Mouse (Mus musculus): Measurements from ENCODE around the gene Cdc34.
A peak's percentile ranks its signal among the peaks of the same experiment; 100 is the strongest.

Gene Cdc34

DNA sequence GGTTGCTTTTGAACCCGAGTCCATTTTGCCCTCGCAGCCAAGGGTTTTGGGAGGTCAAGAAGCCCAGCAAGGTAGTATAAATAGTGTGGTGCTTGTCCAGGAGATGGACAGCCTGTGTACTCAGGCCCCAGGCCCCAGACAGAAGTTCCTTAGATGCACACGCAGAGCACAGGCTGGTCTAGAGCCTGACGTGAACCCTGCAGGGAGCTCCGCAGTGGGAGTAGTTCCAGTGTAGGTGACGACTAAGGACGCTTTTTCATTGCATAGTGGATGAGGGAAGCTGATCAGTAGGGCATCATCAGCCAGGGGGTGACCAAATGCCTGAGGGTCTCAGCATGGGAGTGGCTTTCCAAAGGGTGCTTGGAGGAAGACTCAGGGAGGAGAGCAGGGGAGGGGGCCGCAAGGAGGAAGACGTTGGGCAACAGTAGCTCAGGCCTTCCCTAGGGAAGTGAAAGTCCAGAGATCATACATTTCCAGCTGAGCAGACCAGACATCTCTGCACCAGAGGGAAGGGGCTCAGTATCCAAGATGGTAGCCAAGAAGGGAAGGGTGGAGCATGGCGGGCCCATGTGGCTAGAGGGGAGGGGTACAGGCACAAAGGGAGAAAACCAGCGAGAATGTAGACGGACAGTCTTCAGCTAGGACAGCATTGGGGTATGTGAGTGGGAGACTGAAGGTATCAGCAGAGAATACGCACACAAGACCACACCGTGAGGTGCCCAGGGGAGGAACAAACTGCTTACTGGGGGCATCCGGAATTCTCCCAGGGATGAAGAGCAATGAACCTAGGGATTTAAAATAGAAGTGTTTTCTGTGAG is 11.7 kb upstream of the Cdc34 start:
- no peak for DNase-seq (ENCODE audit: extremely low spot score, low spot score)

GRCm38 (mm10) chr10:79671396-79672087 is 10.5 kb upstream of the Cdc34 start:
- DNase-seq (ENCODE audit: extremely low spot score, low spot score): no peak

- no peak for DNase-seq (ENCODE audit: extremely low spot score, low spot score)
These were observed 9.9 kb upstream of the Cdc34 start for GRCm38 (mm10) chr10:79672088-79672455.

DNA sequence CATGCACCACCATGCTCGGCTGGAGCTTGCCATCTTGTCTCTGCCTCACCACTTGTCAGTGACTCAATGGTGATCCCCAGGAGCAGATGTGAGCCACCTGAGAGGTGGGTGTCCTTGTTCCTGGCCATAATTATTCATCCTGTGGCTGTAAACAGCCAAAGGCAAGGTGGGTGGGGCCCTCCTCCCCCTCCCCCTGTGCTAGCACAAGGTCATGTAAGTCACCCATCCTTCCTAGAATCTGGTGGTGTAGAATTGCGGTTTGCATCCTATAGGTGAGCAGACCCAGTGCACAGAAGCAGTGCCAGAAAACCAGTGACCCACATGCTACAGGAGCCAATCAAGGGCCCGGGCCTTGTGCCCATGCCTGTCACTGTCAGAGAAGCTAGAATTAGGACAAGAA is 8.9 kb upstream of the Cdc34 start:
- no peak for DNase-seq (ENCODE audit: extremely low spot score, low spot score)

DNA sequence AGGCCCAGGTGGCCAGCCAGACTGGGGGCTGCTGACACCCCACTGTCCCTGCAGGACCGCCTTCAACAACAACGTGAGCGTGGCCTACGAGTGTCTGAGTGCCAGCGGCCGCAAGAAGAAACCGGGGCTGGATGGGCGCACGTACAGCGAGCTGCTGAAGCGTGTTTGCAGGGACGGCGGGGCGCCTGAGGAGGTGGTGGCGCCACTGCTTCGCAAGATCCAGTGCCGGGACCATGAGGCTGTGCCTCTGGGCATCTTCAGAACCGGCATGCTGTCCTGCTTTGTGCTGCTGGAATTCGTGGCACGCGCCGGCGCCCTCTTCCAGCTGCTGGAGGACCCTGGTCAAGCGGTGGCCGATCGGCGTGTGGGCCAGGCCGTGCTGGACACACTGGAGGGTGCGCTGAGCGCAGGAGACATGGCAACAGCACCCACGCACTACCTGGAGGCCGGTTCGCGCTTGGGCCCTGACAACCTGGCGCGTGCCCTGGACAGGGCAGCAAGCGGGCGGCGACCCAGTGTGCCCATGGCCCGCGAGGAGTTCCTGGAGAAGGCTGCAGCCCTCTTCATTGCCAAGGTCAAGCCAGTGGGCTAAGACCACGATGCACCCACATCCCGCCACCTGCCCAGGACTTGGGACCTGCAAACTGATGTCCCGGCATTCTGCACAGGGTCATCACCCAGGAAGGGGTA is 6.5 kb upstream of the Cdc34 start:
- DNase-seq (ENCODE audit: extremely low spot score, low spot score): no peak

- DNase-seq (ENCODE audit: extremely low spot score, low spot score): no peak
These were observed 1.1 kb upstream of the Cdc34 start for GRCm38 (mm10) chr10:79680606-79681495.

- DNase-seq (ENCODE audit: extremely low spot score, low spot score): no peak
These were observed 538 bp downstream of the Cdc34 start for GRCm38 (mm10) chr10:79682551-79682915.

DNA sequence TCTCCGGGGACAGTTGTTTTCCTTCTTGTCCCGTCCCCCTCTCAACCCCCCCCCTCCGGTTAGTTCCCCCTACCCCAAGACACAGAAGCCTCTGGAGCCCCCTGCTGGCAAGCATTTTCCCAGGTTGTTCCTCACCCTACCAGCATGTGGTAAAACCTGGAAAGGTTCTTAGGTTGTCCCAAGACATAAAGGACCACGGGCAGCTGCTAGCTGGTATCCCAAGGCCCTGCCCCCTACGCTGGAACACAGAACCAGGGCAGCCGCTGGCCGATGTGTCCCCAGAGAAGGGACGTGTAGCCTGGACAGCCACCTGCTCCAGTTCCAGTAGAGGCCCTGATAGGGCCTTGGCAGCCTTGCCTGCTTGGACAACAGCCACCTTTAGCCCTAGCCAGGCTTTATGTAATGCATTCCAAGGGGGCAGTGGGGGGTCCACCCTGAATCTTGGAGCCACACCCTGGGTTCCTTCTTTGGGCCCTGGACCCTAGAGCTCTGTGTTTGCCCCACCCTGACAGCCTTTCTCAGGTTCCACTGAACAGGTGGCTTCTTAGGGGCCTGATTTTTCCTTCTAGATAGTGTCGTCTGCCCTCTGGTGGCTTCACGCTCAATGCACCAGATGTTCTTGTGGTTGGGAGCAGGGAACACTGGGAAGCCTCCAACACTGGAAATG is 1.1 kb downstream of the Cdc34 start:
- peak; percentile 53 for DNase-seq (ENCODE audit: extremely low spot score, low spot score)

GRCm38 (mm10) chr10:79683726-79684640 is 2.0 kb downstream of the Cdc34 start:
- DNase-seq (ENCODE audit: extremely low spot score, low spot score): no peak

DNA sequence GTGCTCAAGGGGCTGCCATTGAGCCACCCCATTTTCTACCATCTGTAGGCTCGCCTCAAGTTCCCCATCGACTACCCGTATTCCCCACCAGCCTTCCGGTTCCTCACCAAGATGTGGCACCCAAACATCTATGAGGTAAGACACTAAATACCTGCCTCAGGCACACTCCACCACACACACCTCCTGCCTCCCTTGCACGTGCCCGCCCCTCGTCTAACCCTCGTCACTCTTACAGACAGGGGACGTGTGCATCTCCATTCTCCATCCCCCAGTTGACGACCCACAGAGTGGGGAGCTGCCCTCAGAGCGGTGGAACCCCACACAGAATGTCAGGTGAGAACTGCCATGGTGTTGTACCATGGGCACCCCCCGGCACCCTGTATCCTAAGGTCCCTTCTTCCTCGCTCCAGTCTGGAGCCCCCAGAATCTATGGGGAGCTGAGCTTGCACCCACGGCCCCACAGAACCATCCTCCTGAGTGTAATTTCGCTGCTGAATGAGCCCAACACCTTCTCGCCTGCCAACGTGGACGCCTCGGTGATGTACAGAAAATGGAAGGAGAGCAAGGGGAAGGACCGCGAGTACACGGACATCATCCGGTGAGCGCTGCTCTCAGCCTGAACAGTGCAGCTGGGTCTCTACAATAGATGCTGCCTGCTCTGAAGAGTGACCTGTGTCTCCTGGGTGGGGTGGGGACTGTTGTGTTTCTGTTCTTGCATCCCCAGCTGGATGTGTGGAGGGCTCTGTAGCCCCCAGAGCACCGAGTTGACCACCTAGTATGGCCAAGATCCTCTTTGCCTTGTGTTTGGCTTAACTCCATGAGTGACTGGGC is 3.0 kb downstream of the Cdc34 start:
- DNase-seq (ENCODE audit: extremely low spot score, low spot score): no peak

DNA sequence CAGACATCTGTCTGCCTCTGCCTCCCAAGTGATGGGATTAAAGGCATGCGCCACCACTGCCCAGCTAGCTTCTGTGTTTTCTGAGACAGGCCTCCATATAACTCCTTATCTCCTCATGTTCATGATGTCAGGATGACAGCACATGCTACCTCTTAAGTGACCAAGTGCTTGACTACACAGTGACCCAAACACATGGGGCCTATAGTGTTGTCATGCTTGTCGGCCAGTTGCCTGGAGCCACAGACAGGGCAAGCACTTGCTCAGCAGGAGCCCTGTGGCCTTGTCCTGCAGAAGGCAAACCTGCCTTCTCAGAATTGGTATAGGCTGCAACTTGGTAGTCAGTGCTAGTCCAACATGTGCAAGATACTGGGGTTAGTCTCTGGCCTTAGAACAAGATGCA is 4.2 kb downstream of the Cdc34 start:
- no peak for DNase-seq (ENCODE audit: extremely low spot score, low spot score)

- no peak for DNase-seq (ENCODE audit: extremely low spot score, low spot score)
These were observed 4.7 kb downstream of the Cdc34 start for GRCm38 (mm10) chr10:79686691-79687090.

GRCm38 (mm10) chr10:79687513-79687912 is 5.5 kb downstream of the Cdc34 start:
- no peak for DNase-seq (ENCODE audit: extremely low spot score, low spot score)

DNA sequence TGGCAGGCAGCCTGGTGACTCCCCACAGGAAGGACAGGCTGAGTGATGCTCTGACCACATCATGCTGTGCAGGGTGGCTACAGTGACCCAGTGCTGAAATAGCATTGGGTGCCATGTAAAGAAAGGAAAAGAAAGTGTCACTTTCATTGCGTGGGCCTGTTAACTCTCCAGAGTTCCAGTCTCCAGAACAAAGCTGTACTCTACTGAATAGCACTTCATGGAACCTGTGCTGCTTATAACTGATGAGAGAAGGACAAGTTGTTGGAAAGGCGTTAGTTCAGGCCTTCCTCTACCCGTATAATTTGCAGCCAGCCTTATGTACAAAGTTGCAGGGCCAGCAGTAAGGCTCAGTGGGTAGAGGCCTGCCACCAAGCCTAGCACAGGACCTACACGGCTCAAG is 6.7 kb downstream of the Cdc34 start, which contains the start of gene Gzmm:
Gene Gzmm, plus strand, starts transcription at position 301 of the 400 bp plus-strand sequence.
- DNase-seq (ENCODE audit: extremely low spot score, low spot score): no peak

DNA sequence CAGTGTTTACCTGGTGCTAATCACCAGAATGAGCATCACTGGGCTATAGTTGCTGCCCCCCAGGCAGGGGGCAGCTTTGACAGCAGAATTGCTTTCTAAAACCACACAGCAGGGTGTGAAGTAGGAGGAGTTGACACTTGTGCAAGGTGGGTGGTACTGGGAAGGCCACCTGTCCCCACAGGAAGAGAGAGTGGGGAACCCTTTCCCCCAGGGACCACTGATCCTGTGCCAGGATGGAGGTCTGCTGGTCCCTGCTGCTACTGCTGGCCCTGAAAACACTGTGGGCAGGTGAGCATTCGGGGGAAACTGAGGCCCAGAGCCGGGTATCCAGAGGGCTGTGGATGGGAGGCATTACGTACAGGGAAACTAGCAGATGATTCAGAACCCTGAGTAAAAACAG is 7.2 kb downstream of the Cdc34 start:
- DNase-seq (ENCODE audit: extremely low spot score, low spot score): no peak

DNA sequence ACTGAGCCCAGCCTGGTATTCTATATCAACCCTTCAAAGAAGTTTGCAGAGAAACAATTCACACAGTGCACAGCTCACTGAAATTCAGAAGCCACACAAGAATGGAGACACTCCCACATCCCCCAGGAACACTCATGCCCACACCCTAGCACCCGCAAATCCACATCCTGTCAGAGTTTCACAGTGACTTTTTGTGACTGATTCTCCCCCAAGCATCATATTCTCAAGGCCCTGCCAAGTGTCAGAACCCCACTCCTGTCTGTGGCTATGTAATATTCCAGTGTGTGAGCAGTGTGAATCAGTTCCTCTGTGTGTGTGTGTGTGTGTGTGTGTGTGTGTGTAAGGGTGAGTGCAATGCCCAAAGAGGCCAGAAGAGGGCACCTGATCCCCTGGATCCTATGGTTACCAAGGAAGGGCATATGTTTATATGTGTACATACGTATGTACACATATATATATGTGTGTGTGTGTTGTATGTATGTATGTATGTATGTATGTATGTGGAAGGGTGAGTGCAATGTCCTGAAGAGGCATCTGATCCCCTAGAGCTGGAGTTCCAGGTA is 10.1 kb downstream of the Cdc34 start:
- no peak for DNase-seq (ENCODE audit: extremely low spot score, low spot score)

- no peak for DNase-seq (ENCODE audit: extremely low spot score, low spot score)
These were observed 11.8 kb downstream of the Cdc34 start for GRCm38 (mm10) chr10:79693580-79694378.

DNA sequence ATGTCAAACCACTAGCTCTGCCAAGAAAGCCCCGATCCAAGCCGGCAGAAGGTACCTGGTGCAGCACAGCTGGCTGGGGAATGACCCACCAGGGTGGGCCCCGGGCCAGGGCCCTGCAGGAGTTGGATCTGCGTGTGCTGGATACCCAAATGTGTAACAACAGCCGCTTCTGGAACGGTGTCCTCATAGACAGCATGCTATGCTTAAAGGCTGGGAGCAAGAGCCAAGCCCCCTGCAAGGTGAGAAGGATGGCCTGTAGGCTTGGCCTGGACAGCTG is 12.3 kb downstream of the Cdc34 start:
- no peak for DNase-seq (ENCODE audit: extremely low spot score, low spot score)

Data from neural tube, embryonic 10.5 days (tissue).